ENCODE assay signal across 19 mouse cellular contexts in the genomic region with DNA sequence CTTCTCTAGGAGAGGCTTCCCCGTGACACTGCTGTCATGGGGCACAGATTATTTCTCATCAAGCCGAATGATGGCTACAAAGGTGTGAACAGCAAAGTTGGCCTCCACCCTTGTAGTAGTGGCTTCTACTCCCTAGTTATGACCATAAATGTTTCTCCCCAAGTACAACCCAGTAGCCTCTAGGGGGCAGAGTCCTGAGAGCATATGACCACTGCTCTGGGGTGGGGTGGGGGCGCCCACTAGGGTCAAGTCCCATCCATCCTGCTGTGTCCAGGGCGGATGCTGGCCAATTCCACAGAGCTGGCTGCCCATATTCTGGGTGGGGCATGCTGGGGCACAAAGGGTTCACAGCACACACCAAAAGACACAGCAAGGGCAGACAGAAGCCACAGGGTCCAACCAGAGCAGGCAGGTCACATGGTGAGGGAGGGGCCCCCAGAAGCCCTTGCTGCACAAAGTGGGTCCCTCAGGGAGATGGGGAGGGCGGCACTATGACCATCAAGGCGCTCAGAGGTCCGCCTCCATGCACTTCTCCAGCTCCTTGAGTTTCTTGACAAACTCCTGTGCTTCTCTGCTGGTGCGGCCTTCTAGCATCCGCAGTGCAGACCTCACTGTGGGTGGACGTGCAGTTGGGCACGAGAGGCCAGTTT. TPM values are rescaled to one million over a fixed set of nuclear protein-coding genes. Genes with fewer than 3 reads are reported as not detected.
DNase-seq lines count a peak whose midpoint lies in the region; ATAC-seq and TF ChIP-seq lines count a peak whose summit lies in the region.
"Had no signal": no experiment of that assay in that cellular context is flagged by ENCODE, and none has a peak within 500 bp of the region (broad histone marks: within the 10 kb centered on the region; RNA-seq: fewer than 3 reads in every experiment).

No protein-coding gene starts in this region.

- no peak for ATAC-seq in kidney, postnatal 0 days (replicated peaks; ENCODE audit: low FRiP score, low read depth)
- ATAC-seq in kidney, embryonic 15.5 days (replicated peaks; ENCODE audit: low FRiP score), result no peak
- ATAC-seq: forebrain, embryonic 13.5 days had no signal

- H3K4me1 ChIP-seq in kidney, postnatal 0 days (replicated peaks; ENCODE audit: insufficient read depth, low read length), result peaks cover 11% of the 10 kb centered on the region
- peaks cover 21% of the 10 kb centered on the region for H3K4me1 ChIP-seq in kidney, embryonic 15.5 days
- peaks cover 3 to 23% of the 10 kb centered on the region in 2 experiments; a peak in 2 of 4 replicates for H3K4me1 ChIP-seq in ES-E14 (ENCODE audit: control insufficient read depth in 2 of 2, insufficient read depth in 2 of 2, low read length in 2 of 2, poor library complexity in 1 of 2)

- H3K9ac ChIP-seq in kidney, postnatal 0 days (ENCODE audit: low read depth, low read length), result no peak overlapping the region
- H3K9ac ChIP-seq in kidney, embryonic 15.5 days, result no peak overlapping the region
- H3K9ac ChIP-seq in ES-E14 (ENCODE audit: insufficient read depth, low read depth, low read length, poor library complexity, severe bottlenecking), result peak overlapping the region; percentile 30; the same call in 1 of the 2 replicates
- H3K9ac ChIP-seq: forebrain, embryonic 13.5 days; heart, embryonic 13.5 days; limb, embryonic 13.5 days; lung, embryonic 15.5 days had no signal

- TF ChIP-seq CTCF in kidney, postnatal 0 days (IDR thresholded peaks at IDR 0.05; ENCODE audit: low read depth), result peak; percentile 40; the same call in 1 of the 2 replicates

- no peaks in the 10 kb centered on the region for H3K27me3 ChIP-seq in kidney, postnatal 0 days (ENCODE audit: insufficient read depth, low read length)
- peaks cover under 1% of the 10 kb centered on the region; the same call in 1 of the 2 replicates for H3K27me3 ChIP-seq in kidney, embryonic 15.5 days
- H3K27me3 ChIP-seq: forebrain, embryonic 13.5 days; lung, embryonic 15.5 days had no signal

- H3K36me3 ChIP-seq in kidney, postnatal 0 days (ENCODE audit: insufficient read depth, low read length), result peaks cover 17% of the 10 kb centered on the region
- H3K36me3 ChIP-seq in kidney, embryonic 15.5 days, result peaks cover 33% of the 10 kb centered on the region
- H3K36me3 ChIP-seq in ES-E14 (ENCODE audit: control insufficient read depth, insufficient read depth, low read length, poor library complexity, severe bottlenecking), result peaks cover 9% of the 10 kb centered on the region; the same call in 1 of the 2 replicates

- WGBS in kidney, postnatal 0 days, result 87% methylated on average over 11 of the region's 11 CpGs
- 90% methylated on average over 11 of the region's 11 CpGs for WGBS in kidney, embryonic 15.5 days

- H3K9me3 ChIP-seq in kidney, postnatal 0 days (replicated peaks; ENCODE audit: low read length), result no peaks in the 10 kb centered on the region
- H3K9me3 ChIP-seq in kidney, embryonic 15.5 days (replicated peaks), result no peaks in the 10 kb centered on the region
- H3K9me3 ChIP-seq in ES-E14 (ENCODE audit: control insufficient read depth, insufficient read depth, low read depth, low read length), result no peaks in the 10 kb centered on the region
- H3K9me3 ChIP-seq: embryonic facial prominence, embryonic 10.5 days; forebrain, embryonic 13.5 days; heart, embryonic 13.5 days; limb, embryonic 13.5 days; lung, embryonic 15.5 days had no signal

- in situ Hi-C loops in ES-E14 (cut with MboI; ENCODE audit: low sequenced_read_pairs in 2 of 2, unreplicated experiment in 2 of 2), result no loop called here

- H3K4me3 ChIP-seq in kidney, postnatal 0 days (replicated peaks; ENCODE audit: low read depth, low read length), result no peak overlapping the region
- no peak overlapping the region for H3K4me3 ChIP-seq in kidney, embryonic 15.5 days (replicated peaks)
- peak overlapping the region; percentile 42 to 56; a peak in 3 of 4 replicates for H3K4me3 ChIP-seq in ES-E14 (ENCODE audit: insufficient read depth in 1 of 2, low read depth in 1 of 2, low read length in 2 of 2, poor library complexity in 1 of 2, severe bottlenecking in 1 of 2)
- H3K4me3 ChIP-seq: forebrain, embryonic 13.5 days; heart, embryonic 13.5 days; left cerebral cortex, adult 2 months; limb, embryonic 13.5 days; lung, embryonic 15.5 days had no signal

- no peak overlapping the region for H3K4me2 ChIP-seq in kidney, postnatal 0 days (ENCODE audit: low read length)
- H3K4me2 ChIP-seq in kidney, embryonic 15.5 days, result no peak overlapping the region
- H3K4me2 ChIP-seq: forebrain, embryonic 13.5 days; heart, embryonic 13.5 days; limb, embryonic 13.5 days; lung, embryonic 15.5 days had no signal

- H3K27ac ChIP-seq in kidney, postnatal 0 days, result no peak overlapping the region
- H3K27ac ChIP-seq in kidney, embryonic 15.5 days, result no peak overlapping the region
- H3K27ac ChIP-seq in ES-E14 (ENCODE audit: insufficient read depth, low read depth, low read length, poor library complexity, severe bottlenecking), result no peak overlapping the region
- H3K27ac ChIP-seq: embryonic facial prominence, embryonic 10.5 days; forebrain, embryonic 13.5 days; heart, embryonic 13.5 days; left cerebral cortex, adult 2 months; limb, embryonic 13.5 days; lung, embryonic 15.5 days had no signal

- no peak for DNase-seq in kidney, postnatal 0 days (ENCODE audit: low spot score)
- peak; percentile 36 for DNase-seq in lung, postnatal 10 days
- no peak for DNase-seq in lung, postnatal 14 days
- DNase-seq in ES-E14 (ENCODE audit: low read depth, low spot score), result no peak
- DNase-seq in heart, adult 18-20 months, result no peak
- DNase-seq in adrenal gland, postnatal 25 days, result no peak
- DNase-seq: cerebellum, postnatal 36 days; heart, postnatal 36 days; right cerebral cortex, adult 18-20 months had no signal

TF ChIP-seq in ES-E14, 5 proteins besides CTCF, POLR2A, EP300 and RAD21:
- TF ChIP-seq CHD2 (IDR thresholded peaks at IDR 0.05; ENCODE audit: low read depth, low read length) (no peak), MAFK (IDR thresholded peaks at IDR 0.05; ENCODE audit: insufficient read depth, low read depth, low read length) (no peak), ZC3H11A (IDR thresholded peaks at IDR 0.05; ENCODE audit: borderline replicate concordance, low read depth, low read length) (no peak), ZNF384 (IDR thresholded peaks at IDR 0.05; ENCODE audit: low read depth, low read length) (no peak), HCFC1 (IDR thresholded peaks at IDR 0.05; ENCODE audit: borderline replicate concordance, insufficient read depth, low read length) (no peak)

RNA-seq across cellular contexts. Expression of gene Tsr3, which starts 3.3 kb away (rescaled TPM):
- polyA plus RNA-seq in kidney, postnatal 0 days (2015; fragmentation: Nextera tagmentation; extraction: Ambion mirVana), result 50.1 and 52.3 TPM in 2 replicates
- 47.0 and 53.4 TPM in 2 replicates for polyA plus RNA-seq in kidney, embryonic 15.5 days (2015; fragmentation: Nextera tagmentation; extraction: Ambion mirVana)
- 32.3 and 34.9 TPM in 2 replicates for total RNA-seq in ES-E14 (2012; rRNA removed)
- 1 to 10 TPM; 7.7 to 9.5 TPM for total RNA-seq in heart, adult 18-20 months (2021)
- 25.0 and 28.4 TPM in 2 replicates for total RNA-seq in adrenal gland, postnatal 25 days (2021)

RNA-seq across cellular contexts. Expression of gene Gnptg, which starts 3.3 kb away (rescaled TPM):
- polyA plus RNA-seq in kidney, postnatal 0 days (2015; fragmentation: Nextera tagmentation; extraction: Ambion mirVana), result 68.8 and 71.2 TPM in 2 replicates
- polyA plus RNA-seq in kidney, embryonic 15.5 days (2015; fragmentation: Nextera tagmentation; extraction: Ambion mirVana), result 44.4 and 46.4 TPM in 2 replicates
- 17.3 and 28.5 TPM in 2 replicates for total RNA-seq in ES-E14 (2012; rRNA removed)
- 10 to 100 TPM; 14.8 to 15.9 TPM for total RNA-seq in heart, adult 18-20 months (2021)
- total RNA-seq in adrenal gland, postnatal 25 days (2021), result 42.4 and 50.1 TPM in 2 replicates

RNA-seq across cellular contexts. Expression of gene Baiap3, which starts 12.9 kb away (rescaled TPM):
- polyA plus RNA-seq in kidney, postnatal 0 days (2015; fragmentation: Nextera tagmentation; extraction: Ambion mirVana), result 1.0 and 1.5 TPM in 2 replicates
- 1.1 and 3.9 TPM in 2 replicates for polyA plus RNA-seq in kidney, embryonic 15.5 days (2015; fragmentation: Nextera tagmentation; extraction: Ambion mirVana)
- 1.4 and 1.9 TPM in 2 replicates for total RNA-seq in ES-E14 (2012; rRNA removed)
- total RNA-seq in heart, adult 18-20 months (2021), result 1 to 10 TPM in 1 of 2 experiments, under 1 TPM in 1; 0.62 to 1.3 TPM
- 6.8 and 15.0 TPM in 2 replicates for total RNA-seq in adrenal gland, postnatal 25 days (2021)

RNA-seq across cellular contexts. Expression of gene Ube2i, which starts 31.2 kb away (rescaled TPM):
- 501 and 544 TPM in 2 replicates for polyA plus RNA-seq in kidney, postnatal 0 days (2015; fragmentation: Nextera tagmentation; extraction: Ambion mirVana)
- 669 and 677 TPM in 2 replicates for polyA plus RNA-seq in kidney, embryonic 15.5 days (2015; fragmentation: Nextera tagmentation; extraction: Ambion mirVana)
- 427 and 443 TPM in 2 replicates for total RNA-seq in ES-E14 (2012; rRNA removed)
- 100 to 1,000 TPM in 1 of 2 experiments, 10 to 100 TPM in 1; 90.7 to 105 TPM for total RNA-seq in heart, adult 18-20 months (2021)
- total RNA-seq in adrenal gland, postnatal 25 days (2021), result 234 and 263 TPM in 2 replicates

RNA-seq across cellular contexts. Expression of gene Prss34, which starts 54.9 kb away (rescaled TPM):
- polyA plus RNA-seq in kidney, postnatal 0 days (2015; fragmentation: Nextera tagmentation; extraction: Ambion mirVana), result 0.09 and 0.18 TPM in 2 replicates
- polyA plus RNA-seq in kidney, embryonic 15.5 days (2015; fragmentation: Nextera tagmentation; extraction: Ambion mirVana), result 0.40 and 0.55 TPM in 2 replicates
- total RNA-seq in ES-E14 (2012; rRNA removed), result not detected in 2 replicates
- total RNA-seq in heart, adult 18-20 months (2021), result under 1 TPM; 0.46 to 0.50 TPM
- 0.27 TPM in 1 of 2 replicates, not detected in the other for total RNA-seq in adrenal gland, postnatal 25 days (2021)
- total RNA-seq: layer of hippocampus, adult 8-10 months; left cerebral cortex, adult 2 months had no signal
- polyA plus RNA-seq: embryonic facial prominence, embryonic 10.5 days; forebrain, embryonic 13.5 days; kidney, embryonic 14.5 days; small intestine, adult 2 months had no signal

Comparison
In these comparisons a context has a peak if more than half of its experiments do, and no peak if none do; other contexts are left out.
1. H3K4me3 ChIP-seq: peak in ES-E14 (2 of 2); none in kidney, postnatal 0 days (single experiment) and kidney, embryonic 15.5 days (single experiment).